Mouse (Mus musculus): Measurements from ENCODE around the gene Cdh5.
"Not testable (repeated sequence)": the region's sequence is repeated elsewhere in the genome, so short reads cannot be mapped to it uniquely, and the experiment has no call there.

The Cdh5 gene

GRCm38 (mm10) chr8:104101415-104101814 is at the start of gene Cdh5:
TSS of gene Cdh5 (plus strand) at chr8:104101625.
- no peak for DNase-seq (ENCODE audit: low read depth, low spot score)

- DNase-seq (ENCODE audit: low read depth, low spot score): no peak
Measured at GRCm38 (mm10) chr8:104059922-104060321, 41.5 kb upstream of the Cdh5 start.

GRCm38 (mm10) chr8:104060446-104060845 is 41.0 kb upstream of the Cdh5 start:
- DNase-seq (ENCODE audit: low read depth, low spot score): no peak

GRCm38 (mm10) chr8:104061048-104061988 is 40.1 kb upstream of the Cdh5 start:
- DNase-seq (ENCODE audit: low read depth, low spot score): no peak

GRCm38 (mm10) chr8:104061989-104062820 is 39.2 kb upstream of the Cdh5 start:
- DNase-seq (ENCODE audit: low read depth, low spot score): no peak

- no peak for DNase-seq (ENCODE audit: low read depth, low spot score)
Measured at GRCm38 (mm10) chr8:104065223-104065622, 36.2 kb upstream of the Cdh5 start.

- DNase-seq (ENCODE audit: low read depth, low spot score): no peak
Measured at GRCm38 (mm10) chr8:104065906-104066518, 35.4 kb upstream of the Cdh5 start.

GRCm38 (mm10) chr8:104067390-104067925 is 34.0 kb upstream of the Cdh5 start:
- no peak for DNase-seq (ENCODE audit: low read depth, low spot score)

- no peak for DNase-seq (ENCODE audit: low read depth, low spot score)
Measured at GRCm38 (mm10) chr8:104068421-104069035, 32.9 kb upstream of the Cdh5 start.

- DNase-seq (ENCODE audit: low read depth, low spot score): not testable (repeated sequence)
Measured at GRCm38 (mm10) chr8:104070201-104070865, 31.1 kb upstream of the Cdh5 start.

- DNase-seq (ENCODE audit: low read depth, low spot score): no peak
Measured at GRCm38 (mm10) chr8:104070949-104071348, 30.5 kb upstream of the Cdh5 start.

- DNase-seq (ENCODE audit: low read depth, low spot score): no peak
Measured at GRCm38 (mm10) chr8:104075079-104075478, 26.3 kb upstream of the Cdh5 start.

GRCm38 (mm10) chr8:104076541-104077412 is 24.6 kb upstream of the Cdh5 start:
- DNase-seq (ENCODE audit: low read depth, low spot score): no peak

GRCm38 (mm10) chr8:104078091-104078490 is 23.3 kb upstream of the Cdh5 start:
- no peak for DNase-seq (ENCODE audit: low read depth, low spot score)

GRCm38 (mm10) chr8:104085281-104085680 is 16.1 kb upstream of the Cdh5 start:
- DNase-seq (ENCODE audit: low read depth, low spot score): no peak

GRCm38 (mm10) chr8:104086615-104087014 is 14.8 kb upstream of the Cdh5 start:
- no peak for DNase-seq (ENCODE audit: low read depth, low spot score)

- no peak for DNase-seq (ENCODE audit: low read depth, low spot score)
Measured at GRCm38 (mm10) chr8:104087091-104087490, 14.3 kb upstream of the Cdh5 start.

GRCm38 (mm10) chr8:104087878-104088277 is 13.5 kb upstream of the Cdh5 start:
- DNase-seq (ENCODE audit: low read depth, low spot score): not testable (repeated sequence)

- DNase-seq (ENCODE audit: low read depth, low spot score): no peak
Measured at GRCm38 (mm10) chr8:104088881-104089280, 12.5 kb upstream of the Cdh5 start.
